ENCODE assay signal across 26 mouse cellular contexts in genomic region chr10:39156719-39157118, GRCm38 (mm10). TPM values are rescaled to one million over a fixed set of nuclear protein-coding genes. Genes with fewer than 3 reads are reported as not detected.
"Had no signal": no experiment of that assay in that cellular context is flagged by ENCODE, and none has a peak within 500 bp of the region (broad histone marks: within the 10 kb centered on the region; RNA-seq: fewer than 3 reads in every experiment).

No protein-coding gene starts in this region.

- H3K4me3 ChIP-seq: gastrocnemius, adult 2 months; heart, adult 2 months; heart, embryonic 12.5 days; hindbrain, embryonic 10.5 days; hindbrain, embryonic 12.5 days; intestine, embryonic 15.5 days; layer of hippocampus, adult 2 months; limb, embryonic 13.5 days; limb, embryonic 15.5 days; liver, embryonic 12.5 days had no signal

- H3K27me3 ChIP-seq: heart, embryonic 12.5 days; hindbrain, embryonic 12.5 days; intestine, embryonic 15.5 days; limb, embryonic 13.5 days; limb, embryonic 15.5 days; liver, embryonic 12.5 days had no signal

- DNase-seq: gastrocnemius, adult 2 months; gastrocnemius, postnatal 10 days; gastrocnemius, postnatal 25 days; heart, adult 2 months; heart, postnatal 10 days; heart, postnatal 4 days; kidney, adult 18-20 months; kidney, adult 8-10 months; kidney, postnatal 10 days; kidney, postnatal 25 days; kidney, postnatal 4 days; left cerebral cortex, postnatal 4 days had no signal

- H3K36me3 ChIP-seq: heart, embryonic 12.5 days; hindbrain, embryonic 12.5 days; intestine, embryonic 15.5 days; limb, embryonic 15.5 days had no signal

- H3K4me1 ChIP-seq: hindbrain, embryonic 10.5 days; intestine, embryonic 15.5 days; limb, embryonic 13.5 days; limb, embryonic 15.5 days; liver, embryonic 12.5 days had no signal

- H3K27ac ChIP-seq: gastrocnemius, adult 2 months; heart, adult 2 months; hindbrain, embryonic 10.5 days; hindbrain, embryonic 12.5 days; hindbrain, embryonic 14.5 days; intestine, embryonic 15.5 days; layer of hippocampus, adult 2 months; limb, embryonic 13.5 days; limb, embryonic 15.5 days; liver, embryonic 12.5 days; liver, embryonic 14.5 days had no signal

- H3K9me3 ChIP-seq: heart, embryonic 12.5 days; hindbrain, embryonic 10.5 days; hindbrain, embryonic 12.5 days; intestine, embryonic 15.5 days; limb, embryonic 13.5 days; limb, embryonic 15.5 days; liver, embryonic 12.5 days had no signal

RNA-seq across cellular contexts. Expression of gene Ccn6, which starts 6.9 kb away (rescaled TPM):
- total RNA-seq: gastrocnemius, adult 2 months; gastrocnemius, postnatal 25 days; granulocyte monocyte progenitor cell, adult 5-6 weeks; heart, postnatal 10 days; heart, postnatal 25 days; heart, postnatal 4 days had no signal
- polyA plus RNA-seq: heart, adult 2 months; heart, embryonic 12.5 days; intestine, postnatal 0 days; liver, embryonic 12.5 days; liver, embryonic 16.5 days had no signal
